Mouse (Mus musculus) midbrain, embryonic 16.5 days (tissue): ENCODE measurements around the gene Ulk4. TPM values are rescaled to one million over a fixed set of nuclear protein-coding genes. Genes with fewer than 3 reads are reported as not detected.

Source experiments
- ATAC-seq: fragments of 200-750 bp; cut with Nextera tagmentation; 2 replicates; pipeline ENCODE4 v1.8.0; 2017; ENCODE audit warnings: moderate TSS enrichment
- H3K27ac ChIP-seq: fragments of 300-500 bp; sonication (generic); 2 replicates; pipeline ENCODE4 v1.5.1; 2014; ENCODE audit warnings: mild to moderate bottlenecking, low read length, mixed read lengths
- H3K27me3 ChIP-seq: fragments of 300-500 bp; sonication (generic); 2 replicates; pipeline ENCODE4 v1.6.1; 2014; ENCODE audit warnings: low read depth, low read length, mixed read lengths; ENCODE audit not compliant: control insufficient read depth, insufficient read depth
- H3K36me3 ChIP-seq: fragments of 300-500 bp; sonication (generic); 2 replicates; pipeline ENCODE4 v1.6.1; 2014; ENCODE audit warnings: mild to moderate bottlenecking, low read length, moderate library complexity, mixed read lengths; ENCODE audit not compliant: control insufficient read depth, insufficient read depth
- H3K4me1 ChIP-seq: fragments of 300-500 bp; sonication (generic); 2 replicates; pipeline ENCODE4 v1.6.1; 2014; ENCODE audit warnings: mild to moderate bottlenecking, low read length, mixed read lengths; ENCODE audit not compliant: control insufficient read depth, insufficient read depth
- H3K4me2 ChIP-seq: fragments of 300-500 bp; sonication (generic); 2 replicates; pipeline ENCODE4 v1.6.1; 2014; ENCODE audit warnings: mild to moderate bottlenecking, low read length, mixed read lengths
- H3K4me3 ChIP-seq: fragments of 300-500 bp; sonication (generic); 2 replicates; pipeline ENCODE4 v1.5.1; 2014; ENCODE audit warnings: low read depth, mild to moderate bottlenecking, low read length, moderate library complexity, mixed read lengths
- H3K9ac ChIP-seq: fragments of 300-500 bp; sonication (generic); 2 replicates; pipeline ENCODE4 v1.6.1; 2014; ENCODE audit warnings: low read depth, low read length, mixed read lengths
- H3K9me3 ChIP-seq: fragments of 300-500 bp; sonication (generic); replicated peaks from 2 replicates; pipeline ENCODE4 v1.6.1; 2014; ENCODE audit warnings: mild to moderate bottlenecking, low read length, mixed read lengths; ENCODE audit not compliant: control insufficient read depth, poor library complexity, severe bottlenecking
- WGBS: fragments of 180-500 bp; shearing (Covaris S2); extraction: QIAGEN DNeasy Blood & Tissue Kit; methylation state at CpG from one replicate; pipeline ENCODE4 v1.1.7; 2014; 5-methylcytosine and 5-hydroxymethylcytosine counted together
- polyA plus RNA-seq: library from polyadenylated mRNA; unstranded; fragments of >200 nt; fragmentation: Nextera tagmentation; extraction: Ambion mirVana; gene quantifications from 2 replicates; pipeline ENCODE4 v1.2.1, GENCODE M21; 2015

Gene Ulk4
- polyA plus RNA-seq, 1 experiment from 2014 or later = 112 TPM

DNA sequence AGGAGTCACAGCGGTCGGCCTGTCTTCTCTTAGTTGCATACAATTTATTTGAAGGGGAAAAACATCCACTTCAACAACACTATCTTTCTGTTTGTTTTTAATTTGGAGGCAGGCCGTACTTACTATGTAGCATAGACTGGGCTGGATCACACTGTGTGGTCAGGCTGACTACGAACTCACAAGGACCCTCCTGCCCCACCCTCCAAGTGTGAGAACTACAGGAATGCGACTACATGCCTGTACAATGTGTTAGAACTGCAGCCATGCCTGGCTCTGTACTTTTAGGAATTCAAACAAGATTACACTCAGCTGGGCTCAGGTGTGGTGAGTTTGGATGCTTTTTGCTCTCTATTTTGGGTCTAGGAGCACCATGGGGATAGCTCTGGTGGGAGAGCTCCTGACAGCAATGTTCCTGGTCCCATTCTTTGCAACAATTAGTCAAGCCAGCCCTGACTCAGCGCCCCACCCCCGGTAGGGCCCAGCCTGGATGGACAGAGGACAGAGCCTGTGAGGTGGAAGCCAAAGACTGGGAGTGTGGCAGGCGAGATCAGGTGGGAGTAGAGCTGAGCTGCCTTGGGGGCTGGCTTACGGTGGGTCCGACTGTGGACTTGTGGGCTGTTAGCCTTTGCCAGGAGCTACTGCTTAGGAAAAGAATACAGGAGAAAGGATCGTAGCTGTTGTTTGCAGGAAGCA, 261.0 kb downstream of the Ulk4 start:
- Histone ChIP-seq H3K4me2 (no peak overlapping the region), H3K36me3 (no peaks in the 10 kb centered on the region), H3K27me3 (no peaks in the 10 kb centered on the region), H3K9ac (no peak overlapping the region), H3K27ac (no peak overlapping the region), H3K9me3 (no peaks in the 10 kb centered on the region), H3K4me1 (no peaks in the 10 kb centered on the region), H3K4me3 (no peak overlapping the region)
- WGBS = 58% methylated on average over 11 of the region's 11 CpGs
- no peak for ATAC-seq

DNA sequence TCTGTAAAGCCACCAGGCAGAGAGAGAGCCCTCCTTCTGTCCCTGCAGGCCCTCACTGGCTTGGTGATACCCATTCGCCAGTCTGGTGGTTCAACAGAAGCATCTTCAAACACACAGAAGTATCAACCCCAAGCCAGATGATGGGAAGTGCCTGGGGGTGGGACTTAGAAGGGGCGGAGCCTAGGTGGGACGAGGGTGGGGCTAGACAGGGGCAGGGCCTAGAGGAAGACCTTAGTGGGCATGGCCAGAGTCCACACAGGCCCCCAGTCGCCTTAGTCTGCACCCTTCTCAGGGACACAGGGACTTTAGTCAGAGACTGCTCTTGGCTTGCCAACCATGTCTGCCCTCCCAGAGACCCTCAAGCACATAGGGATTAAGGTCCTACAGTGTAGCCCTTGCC, 265.5 kb downstream of the Ulk4 start:
- 50% methylated on average over 4 of the region's 4 CpGs for WGBS
- Histone ChIP-seq H3K4me2 (no peak overlapping the region), H3K4me1 (no peaks in the 10 kb centered on the region; the same call in 1 of the 2 replicates), H3K9me3 (no peaks in the 10 kb centered on the region), H3K27ac (no peak overlapping the region), H3K27me3 (no peaks in the 10 kb centered on the region), H3K36me3 (no peaks in the 10 kb centered on the region), H3K4me3 (no peak overlapping the region), H3K9ac (no peak overlapping the region)
- no peak for ATAC-seq

DNA sequence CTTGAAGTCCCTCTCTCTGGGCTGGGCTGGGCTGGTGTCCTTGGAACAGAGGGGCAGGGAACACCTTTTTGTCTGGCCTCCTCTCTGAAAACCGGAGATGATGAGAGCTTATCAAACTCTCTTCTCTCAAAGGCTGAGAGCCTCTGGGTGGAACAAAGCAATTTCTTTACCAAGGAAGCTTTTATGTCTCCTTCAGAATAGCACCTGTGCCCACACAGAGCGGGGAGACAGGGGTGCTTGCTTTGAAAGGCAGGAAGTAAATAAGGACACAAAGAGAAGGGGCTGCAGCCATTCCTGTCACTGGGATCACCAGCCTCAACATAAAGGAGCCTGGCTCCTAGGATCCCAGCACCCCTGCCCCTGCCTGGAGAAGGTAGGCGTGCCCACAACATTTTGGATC, 266.5 kb downstream of the Ulk4 start:
- H3K9ac ChIP-seq = no peak overlapping the region
- H3K9me3 ChIP-seq = no peaks in the 10 kb centered on the region
- no peaks in the 10 kb centered on the region for H3K36me3 ChIP-seq
- ATAC-seq = no peak
- no peak overlapping the region for H3K27ac ChIP-seq
- H3K4me3 ChIP-seq = no peak overlapping the region
- 41% methylated on average over 3 of the region's 3 CpGs for WGBS
- H3K27me3 ChIP-seq = no peaks in the 10 kb centered on the region
- H3K4me2 ChIP-seq = no peak overlapping the region
- H3K4me1 ChIP-seq = no peaks in the 10 kb centered on the region; the same call in 1 of the 2 replicates

DNA sequence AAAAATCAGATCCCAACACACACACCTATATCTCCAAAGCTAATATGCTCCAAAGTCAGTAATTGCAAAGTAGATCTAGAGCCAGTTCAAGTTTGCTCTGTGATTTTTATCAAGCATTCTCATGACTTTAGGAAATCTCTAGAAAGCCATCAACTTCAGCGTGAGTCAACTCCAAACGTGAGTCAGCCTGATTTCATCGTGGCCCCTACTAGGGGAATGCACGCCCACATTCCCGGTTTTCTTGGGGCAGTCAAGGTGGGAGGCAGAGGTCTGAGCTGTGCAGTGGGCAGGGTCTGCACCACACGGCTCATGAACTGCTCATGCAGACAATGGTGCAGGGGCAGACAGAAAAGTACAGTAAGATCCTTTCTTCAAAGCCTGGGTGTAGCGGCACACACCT, 271.0 kb downstream of the Ulk4 start:
- H3K36me3 ChIP-seq = no peaks in the 10 kb centered on the region
- H3K27me3 ChIP-seq = no peaks in the 10 kb centered on the region
- peaks cover 8% of the 10 kb centered on the region for H3K4me1 ChIP-seq
- 80% methylated on average over 7 of the region's 7 CpGs for WGBS
- no peak overlapping the region for H3K9ac ChIP-seq
- H3K4me3 ChIP-seq = no peak overlapping the region
- no peak for ATAC-seq
- H3K9me3 ChIP-seq = no peaks in the 10 kb centered on the region
- H3K4me2 ChIP-seq = no peak overlapping the region
- H3K27ac ChIP-seq = no peak overlapping the region

DNA sequence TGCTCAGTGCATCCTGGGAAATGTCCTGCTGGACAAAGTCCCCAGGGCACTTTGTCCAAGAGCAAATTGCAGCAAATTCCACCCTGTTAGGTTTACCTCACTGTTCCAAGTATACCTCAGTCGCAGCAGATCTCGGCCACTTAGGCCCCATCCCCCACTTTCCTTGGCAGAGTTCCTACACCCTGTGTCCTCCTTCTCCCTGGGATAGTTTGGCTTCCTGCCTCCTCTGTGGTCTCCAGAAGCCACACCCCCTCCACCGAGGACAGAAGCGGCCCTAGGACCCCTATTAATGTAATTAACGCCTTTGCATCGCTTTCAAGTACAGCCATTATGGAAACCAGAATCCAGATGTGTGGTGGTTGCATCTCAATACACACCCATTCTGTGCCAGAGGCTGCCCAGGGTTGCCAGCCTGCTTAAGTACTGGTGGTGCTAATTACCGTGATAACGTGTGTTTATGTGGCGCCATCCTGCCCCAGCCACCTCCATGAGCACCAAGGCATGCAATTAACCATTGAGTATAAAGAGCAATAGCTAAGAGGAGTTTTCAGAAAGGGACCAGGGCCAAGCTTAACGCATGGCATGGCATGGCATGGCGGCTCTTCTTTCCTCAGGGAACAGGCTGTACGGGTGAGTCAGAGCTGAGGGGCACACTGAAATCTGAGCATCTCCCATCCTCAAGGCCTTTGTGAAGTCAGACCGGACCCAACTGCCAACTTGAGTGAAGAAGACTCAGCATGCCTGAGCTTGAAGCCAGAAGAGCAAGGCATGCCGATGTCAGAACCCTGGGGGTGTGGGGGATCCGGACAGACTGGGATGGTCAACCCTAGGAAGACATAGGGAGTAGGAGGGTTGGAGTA, 275.1 kb downstream of the Ulk4 start:
- H3K27ac ChIP-seq = no peak overlapping the region
- no peaks in the 10 kb centered on the region for H3K9me3 ChIP-seq
- H3K36me3 ChIP-seq = no peaks in the 10 kb centered on the region
- no peak overlapping the region for H3K4me2 ChIP-seq
- 0 out of 2 replicates have a peak, but pooled peaks have one; percentile 25 for ATAC-seq
- H3K4me1 ChIP-seq = peaks cover 8% of the 10 kb centered on the region
- H3K4me3 ChIP-seq = no peak overlapping the region
- no peaks in the 10 kb centered on the region for H3K27me3 ChIP-seq
- H3K9ac ChIP-seq = no peak overlapping the region
- 70% methylated on average over 15 of the region's 15 CpGs for WGBS

- H3K4me2 ChIP-seq = no peak overlapping the region
- no peaks in the 10 kb centered on the region for H3K27me3 ChIP-seq
- H3K9me3 ChIP-seq = no peaks in the 10 kb centered on the region
- no peak for ATAC-seq
- no peak overlapping the region for H3K4me3 ChIP-seq
- 68% methylated on average over 7 of the region's 7 CpGs for WGBS
- H3K36me3 ChIP-seq = no peaks in the 10 kb centered on the region
- H3K4me1 ChIP-seq = peaks cover 8% of the 10 kb centered on the region
- no peak overlapping the region for H3K27ac ChIP-seq
- no peak overlapping the region for H3K9ac ChIP-seq
These were observed 276.2 kb downstream of the Ulk4 start for GRCm38 (mm10) chr9:121000641-121001320.

GRCm38 (mm10) chr9:120998696-120999095, 278.3 kb downstream of the Ulk4 start:
- H3K4me1 ChIP-seq = peaks cover 20% of the 10 kb centered on the region
- 78% methylated on average over 11 of the region's 11 CpGs for WGBS
- H3K36me3 ChIP-seq = no peaks in the 10 kb centered on the region
- H3K27me3 ChIP-seq = no peaks in the 10 kb centered on the region
- H3K4me3 ChIP-seq = no peak overlapping the region
- H3K27ac ChIP-seq = no peak overlapping the region
- no peak overlapping the region for H3K9ac ChIP-seq
- no peaks in the 10 kb centered on the region for H3K9me3 ChIP-seq
- ATAC-seq = no peak
- no peak overlapping the region for H3K4me2 ChIP-seq

GRCm38 (mm10) chr9:120994223-120995155, 282.5 kb downstream of the Ulk4 start:
- H3K27ac ChIP-seq = no peak overlapping the region
- H3K4me1 ChIP-seq = peaks cover 30% of the 10 kb centered on the region
- H3K9me3 ChIP-seq = no peaks in the 10 kb centered on the region
- H3K4me2 ChIP-seq = no peak overlapping the region
- no peak overlapping the region for H3K4me3 ChIP-seq
- no peaks in the 10 kb centered on the region for H3K27me3 ChIP-seq
- H3K9ac ChIP-seq = no peak overlapping the region
- 62% methylated on average over 15 of the region's 15 CpGs for WGBS
- no peak for ATAC-seq
- H3K36me3 ChIP-seq = no peaks in the 10 kb centered on the region
